Mouse (Mus musculus) liver, adult 2 months (tissue): Measurements from ENCODE around the gene Mrpl45. TPM values are rescaled to one million over a fixed set of nuclear protein-coding genes. Genes with fewer than 3 reads are reported as not detected.
A peak's percentile ranks its signal among the peaks of the same experiment; 100 is the strongest.

Experiments
- DNase-seq: peaks from one replicate; pipeline ENCODE4 v3.0.0-alpha.2; 2011; ENCODE audit warnings: low read depth, low spot score; ENCODE audit errors: extremely low read depth
- H3K27ac ChIP-seq: fragments of 200-500 bp; replicated peaks from 2 replicates; pipeline ENCODE4 v1.5.1; 2012; ENCODE audit warnings: low read depth, mild to moderate bottlenecking, control low read depth, inconsistent platforms, low read length; ENCODE audit not compliant: insufficient read depth
- H3K27me3 ChIP-seq: fragments of 200-500 bp; 2 replicates; pipeline ENCODE4 v1.6.1; 2012; ENCODE audit warnings: mild to moderate bottlenecking, moderate library complexity, low read length, inconsistent platforms; ENCODE audit not compliant: control insufficient read depth, insufficient read depth
- H3K36me3 ChIP-seq: fragments of 200-500 bp; 2 replicates; pipeline ENCODE4 v1.6.1; 2012; ENCODE audit warnings: low read length, inconsistent platforms; ENCODE audit not compliant: control insufficient read depth, insufficient read depth
- H3K4me1 ChIP-seq: fragments of 200-500 bp; 2 replicates; pipeline ENCODE4 v1.6.1; 2011; ENCODE audit warnings: low read length; ENCODE audit not compliant: control insufficient read depth, insufficient read depth
- H3K4me3 ChIP-seq: fragments of 200-500 bp; 2 replicates; pipeline ENCODE4 v1.5.1; 2011; ENCODE audit warnings: low read depth, mild to moderate bottlenecking, control low read depth, low read length, moderate library complexity; ENCODE audit not compliant: insufficient read depth
- H3K79me2 ChIP-seq: fragments of 200-500 bp; 2 replicates; pipeline ENCODE4 v1.6.1; 2012; ENCODE audit warnings: inconsistent platforms, mild to moderate bottlenecking, low read length, moderate library complexity; ENCODE audit not compliant: control insufficient read depth, insufficient read depth
- H3K9ac ChIP-seq: fragments of 200-500 bp; 2 replicates; pipeline ENCODE4 v1.6.1; 2012; ENCODE audit warnings: low read depth, mild to moderate bottlenecking, control low read depth, inconsistent platforms, low read length
- CTCF ChIP-seq: fragments of 200-500 bp; IDR thresholded peaks from 2 replicates; pipeline ENCODE4 v1.5.1; 2011; ENCODE audit warnings: low read depth, low read length, control low read depth
- POLR2A ChIP-seq: fragments of 200-500 bp; IDR thresholded peaks from 2 replicates; pipeline ENCODE4 v1.6.1; 2011; ENCODE audit warnings: low read length, control low read depth; ENCODE audit not compliant: insufficient read depth; ENCODE audit errors: extremely low read depth
- WGBS: fragments of 180-500 bp; shearing (Covaris S2); methylation state at CpG from one replicate; pipeline ENCODE4 v1.1.7; 2018; 5-methylcytosine and 5-hydroxymethylcytosine counted together
- polyA plus RNA-seq: library from polyadenylated mRNA; depleted of rRNA; stranded (reverse); fragments of >200 nt; gene quantifications from 2 replicates; pipeline ENCODE4 v1.2.3, GENCODE M21; 2012
- total RNA-seq: library from RNA; depleted of rRNA; stranded (reverse); fragments of >200 nt; gene quantifications from 2 replicates; pipeline ENCODE4 v1.2.3, GENCODE M21; 2014

Gene Mrpl45
- total and polyA plus RNA-seq, 2 experiments = 12.8 to 19.9 TPM

- Histone ChIP-seq H3K36me3 (no peaks in the 10 kb centered on the region), H3K79me2 (no peaks in the 10 kb centered on the region), H3K27me3 (no peaks in the 10 kb centered on the region), H3K9ac (no peak overlapping the region), H3K4me3 (no peak overlapping the region), H3K4me1 (no peaks in the 10 kb centered on the region), H3K27ac (no peak overlapping the region)
- TF ChIP-seq POLR2A = no peak
- no peak for TF ChIP-seq CTCF
- no peak for DNase-seq
- 69% methylated on average over 8 of the region's 8 CpGs for WGBS
These were observed 27.7 kb downstream of the Mrpl45 start for GRCm38 (mm10) chr11:97343175-97343574.

- Histone ChIP-seq H3K4me3 (no peak overlapping the region), H3K27ac (no peak overlapping the region), H3K27me3 (no peaks in the 10 kb centered on the region), H3K4me1 (no peaks in the 10 kb centered on the region), H3K79me2 (no peaks in the 10 kb centered on the region), H3K36me3 (no peaks in the 10 kb centered on the region), H3K9ac (no peak overlapping the region)
- DNase-seq = peak; percentile 24
- peak; percentile 79 for TF ChIP-seq CTCF
- no peak for TF ChIP-seq POLR2A
- 31% methylated on average over 17 of the region's 17 CpGs for WGBS
These were observed 28.1 kb downstream of the Mrpl45 start for GRCm38 (mm10) chr11:97343619-97344018.

- no peak for DNase-seq
- Histone ChIP-seq H3K9ac (no peak overlapping the region), H3K4me1 (no peaks in the 10 kb centered on the region), H3K79me2 (no peaks in the 10 kb centered on the region), H3K27me3 (no peaks in the 10 kb centered on the region), H3K36me3 (no peaks in the 10 kb centered on the region), H3K4me3 (no peak overlapping the region), H3K27ac (no peak overlapping the region)
- TF ChIP-seq CTCF (no peak), POLR2A (no peak)
- WGBS = 73% methylated on average over 10 of the region's 10 CpGs
These were observed 29.9 kb downstream of the Mrpl45 start for GRCm38 (mm10) chr11:97345446-97345845.

- WGBS = 84% methylated on average over 9 of the region's 9 CpGs
- no peak for DNase-seq
- Histone ChIP-seq H3K27me3 (no peaks in the 10 kb centered on the region), H3K36me3 (no peaks in the 10 kb centered on the region), H3K4me1 (no peaks in the 10 kb centered on the region), H3K4me3 (no peak overlapping the region), H3K9ac (no peak overlapping the region), H3K79me2 (no peaks in the 10 kb centered on the region), H3K27ac (no peak overlapping the region)
- TF ChIP-seq POLR2A (no peak), CTCF (no peak)
These were observed 30.9 kb downstream of the Mrpl45 start for GRCm38 (mm10) chr11:97346383-97346782.

GRCm38 (mm10) chr11:97347291-97347690, 31.8 kb downstream of the Mrpl45 start:
- Histone ChIP-seq H3K4me1 (no peaks in the 10 kb centered on the region), H3K27ac (no peak overlapping the region), H3K36me3 (no peaks in the 10 kb centered on the region), H3K9ac (no peak overlapping the region), H3K27me3 (no peaks in the 10 kb centered on the region), H3K4me3 (no peak overlapping the region), H3K79me2 (no peaks in the 10 kb centered on the region)
- WGBS = 70% methylated on average over 9 of the region's 9 CpGs
- no peak for DNase-seq
- TF ChIP-seq CTCF (no peak), POLR2A (no peak)

GRCm38 (mm10) chr11:97350035-97350434, 34.5 kb downstream of the Mrpl45 start:
- H3K27ac ChIP-seq = no peak overlapping the region
- no peaks in the 10 kb centered on the region for H3K27me3 ChIP-seq
- H3K79me2 ChIP-seq = no peaks in the 10 kb centered on the region
- no peak overlapping the region for H3K9ac ChIP-seq
- H3K4me3 ChIP-seq = no peak overlapping the region
- no peaks in the 10 kb centered on the region for H3K4me1 ChIP-seq
- DNase-seq = no peak
- TF ChIP-seq CTCF (no peak), POLR2A (no peak)
- WGBS = 56% methylated on average over 2 of the region's 2 CpGs
- no peaks in the 10 kb centered on the region for H3K36me3 ChIP-seq
